Mouse (Mus musculus): ENCODE measurements around the gene Bok.

- TF ChIP-seq MYOD1 (IDR thresholded peaks at IDR 0.05; ENCODE audit: control insufficient read depth in 1 of 3, insufficient read length in 2 of 3, low read depth in 2 of 3) (peak in 1 of 3 experiments; percentile 9), POLR2A (IDR thresholded peaks at IDR 0.05; ENCODE audit: insufficient read length, low read depth) (peak; percentile 42), TCF12 (IDR thresholded peaks at IDR 0.05; ENCODE audit: insufficient read depth, poor library complexity, severe bottlenecking) (no peak), MAX (IDR thresholded peaks at IDR 0.05; ENCODE audit: low read depth) (peak; percentile 73), SRF (IDR thresholded peaks at IDR 0.05; ENCODE audit: control insufficient read depth, insufficient read length, low read depth) (no peak), POLR2AphosphoS2 (IDR thresholded peaks at IDR 0.05; ENCODE audit: insufficient read length, low read depth) (no peak), CEBPB (IDR thresholded peaks at IDR 0.05; ENCODE audit: insufficient read depth, poor library complexity, severe bottlenecking) (no peak), USF1 (IDR thresholded peaks at IDR 0.05; ENCODE audit: low read depth) (no peak), E2F4 (IDR thresholded peaks at IDR 0.05; ENCODE audit: insufficient read depth) (no peak), REST (IDR thresholded peaks at IDR 0.05; ENCODE audit: insufficient read depth, insufficient read length) (no peak), TCF3 (IDR thresholded peaks at IDR 0.05; ENCODE audit: insufficient read length, low read depth) (no peak)
These were observed 16.5 kb upstream of the Bok start for GRCm38 (mm10) chr1:93668791-93669548.
